Mouse (Mus musculus): Measurements from ENCODE around the gene Crygb.

Gene Crygb

DNA sequence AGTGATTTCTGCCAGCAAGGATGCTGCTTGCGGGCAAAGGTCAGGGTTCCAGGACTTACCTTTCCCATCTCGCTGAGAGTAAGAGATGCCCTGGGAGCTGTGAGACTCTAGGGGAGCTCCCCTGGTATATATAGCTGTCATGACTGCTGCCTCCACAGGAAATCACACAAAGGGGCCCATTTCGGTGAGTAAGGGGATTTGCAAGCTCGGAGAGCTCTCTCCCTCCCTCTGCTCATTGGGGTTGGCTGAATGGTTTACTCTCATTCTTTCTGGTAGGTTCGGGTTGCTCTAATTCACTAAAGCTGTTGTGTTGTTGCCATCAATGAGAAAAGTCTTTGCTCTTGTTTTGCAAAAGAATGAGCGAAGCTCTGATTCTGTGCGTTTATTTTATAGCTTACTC is at the start of gene Crygb:
Crygb (minus strand) TSS at position 101 of the 400 bp plus-strand sequence.
- no peak for DNase-seq (ENCODE audit: low spot score in 2 of 2)

DNA sequence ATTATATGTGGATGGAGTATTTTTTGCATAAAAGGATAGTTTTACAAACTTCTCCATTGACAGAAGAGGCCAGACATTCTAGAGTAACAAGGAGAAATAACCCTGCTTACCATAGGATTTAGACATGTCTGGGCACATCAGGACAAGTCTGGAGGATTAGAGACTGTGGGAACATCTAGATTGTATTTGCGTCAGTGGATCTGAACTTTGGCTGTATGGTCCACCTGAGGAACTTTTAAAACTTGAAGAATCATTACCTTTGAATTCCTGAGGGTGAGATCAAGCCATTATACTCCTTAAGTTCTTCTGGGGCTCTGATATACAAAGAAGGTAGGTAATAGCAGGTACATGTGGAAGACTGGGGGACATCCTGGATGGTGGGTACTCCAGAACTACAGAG is 49.6 kb upstream of the Crygb start:
- no peak for DNase-seq (ENCODE audit: low spot score in 2 of 2)

DNA sequence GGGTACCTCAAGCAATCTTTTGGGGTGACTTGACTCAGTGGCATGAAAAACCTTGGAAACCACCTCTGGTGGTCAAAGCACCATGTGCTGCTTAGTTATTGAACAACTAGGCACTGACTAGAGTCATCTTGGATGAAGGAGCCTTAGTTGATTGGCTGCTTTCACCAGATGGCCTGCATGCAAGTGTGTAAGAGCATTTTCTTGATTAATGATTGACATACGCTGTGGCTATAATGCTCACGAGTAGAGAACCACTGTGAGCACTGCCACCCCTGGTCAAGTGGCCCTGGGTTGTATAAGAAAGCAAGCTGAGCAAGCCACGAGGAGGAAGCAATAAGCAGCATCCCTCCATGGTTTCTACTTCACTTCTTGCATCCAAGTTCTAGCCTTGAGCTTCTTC is 48.1 kb upstream of the Crygb start:
- DNase-seq (ENCODE audit: low spot score in 2 of 2): no peak

DNA sequence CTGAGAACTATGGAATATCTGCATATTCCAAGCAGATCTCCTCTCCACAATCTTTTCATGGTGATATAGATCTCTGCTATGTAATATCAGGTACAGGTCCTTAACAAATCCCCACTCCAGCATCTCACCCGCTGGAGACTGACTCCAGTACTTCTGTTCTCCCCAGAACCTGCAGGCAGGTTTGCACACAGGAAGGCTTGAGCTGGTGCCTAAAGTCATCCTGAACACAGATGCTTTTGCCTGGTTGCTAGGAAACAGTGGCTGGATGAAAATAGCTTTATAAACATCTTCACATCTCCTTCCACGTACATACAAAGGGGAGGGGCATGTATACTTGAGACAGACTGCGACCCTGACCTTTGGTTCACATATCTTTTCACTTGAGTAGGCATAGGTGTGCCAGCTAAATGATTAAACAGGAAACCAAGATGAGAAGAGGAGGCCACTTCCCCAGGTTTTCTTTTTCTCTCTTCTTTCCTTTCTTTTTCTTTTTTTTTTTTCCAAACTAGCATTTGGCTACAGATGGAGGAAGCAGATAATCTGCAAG is 47.6 kb upstream of the Crygb start:
- no peak for DNase-seq (ENCODE audit: low spot score in 2 of 2)

DNA sequence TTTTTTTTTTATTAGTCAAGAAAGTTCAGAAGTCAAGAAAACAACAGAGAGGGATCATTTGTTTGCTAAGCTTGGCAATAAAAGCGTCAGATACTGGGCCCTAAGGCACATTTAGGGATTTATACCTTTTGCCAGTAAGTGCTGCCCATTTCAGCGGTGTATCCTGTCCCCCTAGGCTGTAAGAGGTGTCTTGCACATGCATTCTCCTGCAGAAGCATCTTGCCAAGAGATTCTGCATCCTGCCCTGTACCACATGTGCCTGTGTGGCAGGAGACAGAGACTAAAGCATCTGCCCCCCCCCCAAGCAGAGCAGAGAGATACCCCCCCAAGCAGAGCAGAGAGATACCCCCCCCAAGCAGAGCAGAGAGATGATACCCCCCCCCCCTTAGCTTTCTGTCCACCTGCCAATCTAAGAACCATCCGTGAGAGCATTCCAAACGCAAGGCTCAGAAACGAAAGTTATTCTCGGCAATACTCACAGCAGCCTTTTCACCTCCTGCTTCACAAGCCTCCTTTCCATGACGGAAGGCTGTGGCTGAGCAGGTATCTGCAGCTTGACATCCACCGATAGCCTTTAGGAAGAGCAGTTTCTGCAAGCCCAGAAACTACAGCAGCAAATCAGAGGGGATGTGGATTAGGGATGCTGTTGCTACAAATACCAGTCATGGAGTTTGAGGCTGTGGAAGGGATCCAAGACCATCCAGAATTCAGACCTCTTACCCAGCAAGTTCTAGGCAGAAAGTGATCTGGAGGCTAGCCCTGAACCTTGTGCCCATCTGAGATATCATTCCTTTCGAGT is 40.7 kb upstream of the Crygb start, which contains the start of gene D630023F18Rik:
D630023F18Rik (minus strand) TSS at position 641 of the 799 bp plus-strand sequence.
- DNase-seq (ENCODE audit: low spot score in 2 of 2): peak in 1 of 2 experiments; percentile 15

DNA sequence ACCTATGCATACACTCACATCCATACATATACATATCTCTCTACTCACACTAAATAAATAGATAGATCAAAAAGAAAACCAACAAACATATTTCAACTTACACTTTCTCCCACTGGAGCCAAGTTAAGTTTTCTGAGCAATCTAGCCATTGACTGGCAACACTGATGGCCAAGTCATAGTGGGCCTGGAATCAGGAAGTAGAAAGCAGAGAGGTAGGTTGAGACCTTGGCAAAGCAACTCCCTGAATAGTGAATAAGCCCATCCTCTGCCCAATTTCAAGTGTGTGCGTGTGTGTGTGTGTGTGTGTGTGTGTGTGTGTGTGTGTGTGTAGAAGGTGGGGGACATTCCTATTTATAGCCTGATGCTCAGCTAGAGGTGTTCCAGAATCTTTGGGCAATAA is 37.4 kb upstream of the Crygb start, which contains the start of gene Gm28845:
Gm28845 (minus strand) TSS at position 121 of the 400 bp plus-strand sequence.
- no peak for DNase-seq (ENCODE audit: low spot score in 2 of 2)

DNA sequence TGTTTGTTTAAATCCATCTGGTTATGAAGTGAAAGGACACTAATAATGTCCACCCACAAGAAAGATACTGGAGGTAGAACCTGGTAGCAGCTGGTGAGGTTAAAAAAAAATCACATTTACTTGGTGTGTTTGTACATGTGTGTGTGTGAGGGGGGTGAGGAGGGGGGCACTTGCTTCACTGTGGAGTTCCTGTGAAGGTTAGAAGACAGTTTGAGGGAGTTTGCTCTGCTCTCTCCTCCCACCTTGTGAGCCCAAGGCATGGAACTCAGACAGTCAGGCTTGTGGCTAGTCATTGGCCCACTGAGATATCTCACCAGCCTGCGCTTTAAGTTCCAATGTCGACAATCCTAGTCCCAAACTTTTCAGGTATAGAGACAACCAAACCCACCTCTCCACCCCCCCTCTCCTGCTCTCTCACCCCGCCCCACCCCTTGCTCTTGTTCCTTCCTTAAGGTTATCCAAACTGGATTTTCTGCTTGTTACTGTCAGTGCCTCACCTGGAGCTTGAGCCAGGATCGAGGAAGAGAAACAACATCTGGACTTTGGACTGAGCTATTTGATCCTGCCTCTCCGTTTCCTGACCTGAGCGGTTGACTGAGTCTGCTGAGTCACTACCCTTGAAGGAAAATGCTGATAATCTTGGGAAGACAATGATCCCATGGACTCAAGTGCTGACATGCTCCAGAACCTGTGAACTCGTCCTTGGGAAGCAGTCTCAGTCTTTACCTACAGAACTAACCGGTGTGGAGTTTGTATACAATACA is 36.2 kb upstream of the Crygb start:
- DNase-seq (ENCODE audit: low spot score in 2 of 2): no peak

DNA sequence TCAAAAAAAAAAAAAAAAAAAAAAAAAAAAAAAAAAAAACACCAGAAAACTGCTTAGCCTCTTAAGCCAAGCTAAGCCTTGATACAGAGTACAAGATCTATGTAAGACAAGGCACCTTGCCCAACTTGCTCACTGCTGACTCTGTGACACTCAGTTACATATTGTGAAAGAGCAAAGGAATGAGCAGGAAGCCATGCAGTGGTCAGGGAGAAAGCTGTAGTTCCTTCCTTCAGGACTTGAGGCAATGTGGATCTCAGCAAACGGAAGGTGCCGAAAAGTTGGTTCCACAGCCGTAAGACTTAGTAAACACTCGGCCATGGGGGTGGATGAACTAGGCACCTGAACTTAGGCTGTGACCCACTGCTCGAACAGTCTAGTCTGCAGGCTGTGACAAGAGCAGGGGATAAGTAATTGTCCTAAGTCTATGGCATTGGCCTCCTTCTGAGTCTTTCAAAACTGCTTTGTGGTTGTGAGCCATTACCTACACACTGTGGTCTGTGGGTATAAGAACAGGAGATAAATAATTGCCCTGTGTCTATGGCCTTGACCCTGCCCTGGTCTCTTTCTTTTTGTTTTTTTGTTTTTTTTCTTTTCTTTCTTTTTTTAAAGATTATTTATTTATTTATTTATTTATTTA is 31.6 kb upstream of the Crygb start:
- no peak for DNase-seq (ENCODE audit: low spot score in 2 of 2)

DNA sequence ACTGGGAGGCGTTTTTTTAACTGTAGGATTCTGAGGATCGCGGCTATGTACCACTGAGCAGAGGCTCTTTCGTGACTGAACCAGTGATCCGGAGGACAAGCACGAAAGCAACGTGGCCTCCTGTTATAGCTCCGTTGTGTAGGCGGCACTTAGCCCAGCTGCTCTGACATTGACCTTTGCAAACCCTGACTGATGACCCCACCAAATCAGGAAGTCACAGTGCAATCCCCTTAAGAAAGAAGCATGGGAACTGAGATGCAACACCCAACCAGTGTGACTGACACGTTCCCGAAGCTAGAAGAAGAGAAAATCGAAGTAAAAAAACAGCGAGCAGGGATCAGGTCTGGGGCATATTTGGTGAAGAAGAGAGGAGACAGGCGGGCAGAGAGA is 30.7 kb upstream of the Crygb start:
- no peak for DNase-seq (ENCODE audit: low spot score in 2 of 2)

DNA sequence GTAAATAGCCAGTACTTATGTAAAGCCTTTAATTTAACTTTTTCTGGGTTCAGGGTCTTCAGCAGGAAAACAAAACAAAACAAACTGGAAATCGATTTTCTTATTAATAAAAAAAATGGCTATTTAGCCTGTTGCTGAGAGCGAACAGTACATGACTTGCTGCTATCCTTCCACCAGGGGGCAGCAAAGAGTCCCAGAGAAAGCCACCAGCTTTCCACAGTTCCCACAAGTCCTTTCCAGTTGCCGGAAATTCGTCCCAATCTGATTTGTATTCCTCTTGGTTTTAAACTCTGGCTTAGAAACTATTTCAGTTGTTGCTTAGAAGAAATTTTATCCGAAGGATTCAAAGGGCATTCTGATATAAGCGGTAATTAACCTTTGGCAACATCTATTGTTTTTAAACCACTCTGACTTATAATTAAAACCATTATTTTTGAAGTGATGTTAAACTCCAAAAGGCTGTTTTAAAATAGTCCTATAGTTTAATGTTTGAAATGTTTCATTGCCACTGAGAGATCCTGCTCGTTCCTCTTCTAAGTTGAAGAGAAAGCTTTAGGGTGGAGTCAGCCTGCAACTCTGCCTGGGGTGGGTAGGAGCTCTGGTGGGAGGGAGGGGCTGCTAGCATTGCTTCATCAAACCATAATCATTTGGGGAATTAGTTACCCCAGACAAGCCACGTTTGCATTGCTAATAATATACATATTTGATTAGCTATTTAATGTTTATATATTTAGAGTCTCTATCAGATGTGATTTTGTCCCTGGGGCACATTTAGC is 30.1 kb upstream of the Crygb start:
- DNase-seq (ENCODE audit: low spot score in 2 of 2): peak in 1 of 2 experiments; percentile 56

DNA sequence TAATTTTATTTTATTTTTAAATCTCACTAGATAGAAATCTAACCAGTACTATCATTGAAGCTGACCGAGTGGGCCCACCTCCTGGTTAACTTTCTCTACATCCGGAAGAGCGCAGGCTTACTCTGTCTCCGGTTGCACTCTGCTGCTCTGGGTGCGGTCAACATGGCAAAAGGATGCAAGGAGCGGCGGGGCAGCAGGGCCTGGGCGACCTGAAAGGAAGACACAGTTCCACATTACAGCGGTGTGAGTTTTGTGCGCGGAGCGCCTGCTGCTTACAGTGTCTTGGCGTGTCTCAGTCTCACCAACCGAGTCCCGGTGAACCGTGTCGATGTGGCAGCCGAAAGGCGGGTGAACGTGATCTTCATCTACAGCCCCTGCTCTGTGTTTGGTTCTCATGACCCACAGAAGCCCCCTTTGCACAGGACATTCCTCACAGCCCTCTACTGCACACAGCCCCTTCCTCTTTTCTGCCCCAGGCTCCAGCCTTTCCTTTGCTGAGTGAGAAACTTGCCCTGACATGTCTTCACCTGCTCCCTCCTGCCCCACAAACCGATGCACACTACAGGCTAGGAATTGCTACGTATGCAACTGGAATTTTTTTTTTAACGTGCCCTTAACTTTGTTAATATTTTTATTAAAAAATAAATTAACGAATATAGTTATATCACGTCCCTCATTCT is 27.8 kb upstream of the Crygb start:
- no peak for DNase-seq (ENCODE audit: low spot score in 2 of 2)

DNA sequence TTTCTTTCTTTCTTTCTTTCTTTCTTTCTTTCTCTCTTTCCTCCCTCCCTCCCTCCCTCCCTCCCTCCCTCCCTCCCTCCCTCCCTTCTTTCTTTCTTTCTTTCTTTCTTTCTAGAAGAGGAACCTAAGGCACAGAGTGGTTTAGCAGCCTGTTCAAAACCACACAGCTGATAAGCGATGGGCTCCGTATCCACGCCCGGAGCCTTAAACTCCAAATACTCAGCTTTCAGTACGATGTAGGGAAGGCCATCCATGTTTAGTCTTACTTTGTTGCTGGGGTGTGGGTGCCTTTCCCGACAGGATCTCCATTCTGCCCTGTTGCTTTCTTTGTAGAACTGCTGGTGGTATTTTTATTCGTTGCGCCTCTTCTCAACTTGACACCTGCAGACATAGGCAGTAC is 27.1 kb upstream of the Crygb start:
- no peak for DNase-seq (ENCODE audit: low spot score in 2 of 2)

DNA sequence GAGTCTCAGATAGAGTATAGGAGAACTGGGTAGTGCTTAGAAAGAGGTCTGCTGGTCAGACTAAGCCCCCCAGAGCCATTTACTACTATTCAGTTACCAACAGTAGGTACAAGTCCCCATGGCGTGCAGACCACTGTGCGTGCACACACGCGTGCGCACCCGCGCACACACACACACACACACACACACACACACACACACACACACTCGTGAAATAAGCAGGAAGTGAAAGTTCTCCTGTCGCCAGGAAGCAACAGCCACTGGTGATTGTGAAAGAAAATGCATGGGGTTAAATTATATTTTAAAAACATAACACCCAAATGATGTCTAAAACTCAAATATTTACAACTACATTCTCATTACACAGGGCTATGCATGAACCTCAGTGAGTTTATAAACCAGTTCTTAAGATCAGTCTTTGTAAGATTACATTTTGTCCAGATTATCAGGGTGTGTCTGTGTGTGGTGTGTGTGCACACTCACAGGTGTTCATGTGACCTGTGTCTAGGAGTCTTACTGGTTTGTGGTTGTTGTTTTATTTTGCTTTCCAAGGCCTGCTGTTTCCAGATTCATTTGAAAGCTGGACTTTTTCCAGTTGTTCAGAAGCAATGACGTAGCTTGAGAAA is 25.7 kb upstream of the Crygb start:
- no peak for DNase-seq (ENCODE audit: low spot score in 2 of 2)

DNA sequence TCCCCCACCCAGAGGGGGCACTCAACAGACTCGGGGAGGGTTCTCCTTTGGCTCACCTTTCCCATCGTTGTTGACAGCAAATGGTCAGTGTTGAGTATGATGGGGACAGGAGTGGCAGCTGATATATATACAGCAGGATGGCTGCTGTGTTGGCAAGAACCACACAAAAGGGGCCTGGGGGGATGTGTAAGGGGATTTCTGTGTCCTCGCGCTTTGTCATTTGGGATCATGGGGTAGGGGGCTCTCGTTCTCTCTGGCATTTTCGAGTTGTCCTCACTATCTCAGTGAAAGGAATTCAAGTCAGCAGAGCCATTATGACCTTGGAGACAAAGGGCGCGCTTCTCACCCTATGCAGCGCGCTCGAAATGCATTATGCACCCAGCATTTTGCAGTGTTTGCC is 21.2 kb upstream of the Crygb start, which contains the start of gene Cryga:
Cryga (minus strand) TSS at position 101 of the 400 bp plus-strand sequence.
- DNase-seq (ENCODE audit: low spot score in 2 of 2): no peak

DNA sequence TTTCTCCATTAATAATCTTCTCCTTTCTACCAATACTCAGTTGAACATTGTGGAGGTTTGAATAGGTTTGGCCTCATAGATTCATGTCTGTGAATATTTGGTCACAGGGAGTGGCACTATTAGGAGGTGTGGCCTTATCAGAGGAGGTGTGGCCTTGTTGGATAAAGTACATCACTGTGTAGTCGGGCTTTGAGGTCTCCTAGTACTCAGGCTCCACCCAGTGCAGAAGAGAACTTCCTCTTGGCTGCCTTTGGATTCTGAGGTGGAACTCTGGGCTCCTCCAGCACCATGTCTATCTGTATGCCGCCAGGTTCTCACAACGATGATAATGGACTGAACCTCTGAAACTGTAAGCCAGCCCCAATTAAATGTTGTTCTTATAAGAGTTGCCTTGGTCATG is 14.9 kb upstream of the Crygb start:
- DNase-seq (ENCODE audit: low spot score in 2 of 2): no peak

DNA sequence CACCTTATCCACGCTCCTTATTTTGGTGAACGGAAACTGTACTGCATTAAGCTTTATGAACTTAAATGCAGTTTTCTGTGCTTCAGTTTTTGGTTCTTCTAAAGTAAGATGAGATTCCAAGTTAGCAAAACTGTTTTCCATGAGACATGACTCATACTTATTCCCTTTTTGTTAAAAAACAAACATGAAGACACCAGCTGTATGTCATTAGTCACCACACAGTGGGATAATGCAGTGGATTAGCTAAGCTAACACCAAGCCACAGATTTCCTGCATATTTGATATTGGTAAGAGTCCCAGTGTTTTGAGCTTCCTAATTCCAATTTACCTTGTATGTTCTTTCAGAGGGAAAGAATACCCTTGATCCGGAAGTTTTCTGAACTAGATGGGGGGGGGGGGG is 9.5 kb upstream of the Crygb start:
- no peak for DNase-seq (ENCODE audit: low spot score in 2 of 2)

DNA sequence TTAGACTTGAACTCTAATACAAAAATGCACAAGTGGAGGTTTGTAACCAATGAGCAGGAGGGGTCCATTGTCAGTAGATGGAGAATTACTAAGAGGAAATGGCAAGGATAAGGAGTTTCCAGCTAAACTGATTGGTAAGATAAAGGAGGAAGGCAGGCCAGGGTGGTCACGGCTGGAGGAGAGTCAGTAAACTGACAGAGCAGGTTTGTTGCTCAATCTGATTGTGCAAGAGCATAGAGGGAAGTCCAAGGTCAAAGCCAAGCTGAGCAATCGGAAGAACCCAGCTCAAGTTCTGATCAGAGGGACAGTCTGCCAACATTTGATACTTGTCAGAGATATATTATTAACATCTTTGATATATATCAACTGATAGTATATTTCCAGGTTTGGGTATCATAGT is 8.3 kb upstream of the Crygb start:
- no peak for DNase-seq (ENCODE audit: low spot score in 2 of 2)

DNA sequence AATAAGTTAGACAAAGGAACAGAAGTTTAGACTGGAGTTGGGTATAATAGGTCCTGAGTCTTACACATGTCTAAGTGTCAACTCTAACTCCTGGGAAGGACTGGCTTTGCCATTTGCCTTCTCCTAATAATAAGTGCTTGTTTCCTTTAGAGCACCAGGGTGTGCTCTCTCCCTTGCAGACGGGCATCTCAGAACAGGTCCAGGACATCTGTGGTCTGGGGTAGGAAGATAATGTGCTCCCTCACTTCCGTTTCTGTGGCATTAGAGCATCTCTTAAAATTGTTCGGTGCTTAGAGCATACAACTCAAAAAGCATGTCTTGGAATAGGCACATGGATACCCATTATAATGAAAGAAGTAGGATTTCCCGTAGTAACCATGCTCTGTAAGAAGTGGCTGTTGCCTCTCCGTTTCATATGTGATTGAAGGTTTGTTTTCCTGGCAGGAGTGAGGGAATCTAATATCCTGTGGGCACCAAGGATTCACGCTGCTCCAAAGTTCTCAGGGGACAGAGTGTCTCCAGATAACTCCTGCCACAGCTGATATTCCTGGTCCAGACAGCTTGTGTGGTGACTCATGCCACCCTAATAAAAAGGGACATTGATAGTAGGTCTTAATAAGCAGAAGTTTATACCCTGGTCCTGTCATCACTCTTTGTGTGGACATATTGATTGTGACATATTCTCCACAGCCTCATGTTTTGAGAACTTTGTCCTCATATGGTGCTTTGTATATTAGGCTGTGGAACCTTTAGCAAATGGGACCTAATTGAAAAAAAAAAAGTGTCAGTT is 6.7 kb upstream of the Crygb start:
- no peak for DNase-seq (ENCODE audit: low spot score in 2 of 2)

DNA sequence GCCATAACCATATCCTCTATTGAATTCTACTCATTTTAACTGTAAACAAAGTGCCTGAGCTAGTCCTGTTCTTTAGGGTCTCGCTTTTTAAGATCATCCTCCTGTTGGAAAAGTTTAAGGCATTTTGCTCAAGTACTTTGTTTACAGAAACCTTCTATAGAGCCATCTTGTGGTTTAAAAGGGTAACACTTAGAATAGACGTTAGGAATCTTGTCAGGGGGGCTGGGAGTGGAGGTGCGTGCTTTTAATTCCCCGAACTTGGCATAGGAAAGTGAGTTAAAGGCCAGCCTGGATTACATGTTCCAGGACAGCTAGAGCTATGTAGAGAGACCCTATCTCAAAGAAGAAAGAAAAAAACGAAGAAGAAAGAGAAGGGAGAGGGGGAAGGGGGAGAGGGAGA is 6.5 kb downstream of the Crygb start:
- DNase-seq (ENCODE audit: low spot score in 2 of 2): no peak

DNA sequence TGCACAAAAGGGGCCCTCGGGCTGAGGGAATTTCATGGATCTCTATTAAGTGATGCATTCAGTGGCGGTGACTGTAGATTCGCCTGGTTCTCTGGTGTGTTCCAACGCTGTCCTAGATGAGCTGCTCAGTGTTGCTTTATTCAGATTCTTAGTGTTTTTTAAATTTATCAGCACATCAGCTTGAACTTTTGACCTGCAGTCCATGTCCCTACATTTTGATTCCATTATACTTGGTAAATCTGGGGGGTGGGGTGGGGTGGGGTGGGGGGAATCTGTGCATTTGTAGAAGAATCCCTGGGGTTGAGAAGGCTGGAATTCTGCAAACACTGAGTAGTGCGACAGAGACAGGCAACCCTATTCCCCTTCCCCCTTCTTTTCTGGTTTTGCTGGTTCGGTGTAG is 8.5 kb downstream of the Crygb start, which contains the start of gene Crygc:
Crygc (minus strand) TSS at position 101 of the 400 bp plus-strand sequence.
- no peak for DNase-seq (ENCODE audit: low spot score in 2 of 2)

Measured in frontal cortex, postnatal 14 days (tissue).